Mouse (Mus musculus) MEL (cell line): Measurements from ENCODE around the gene Olfr1023. TPM values are rescaled to one million over a fixed set of nuclear protein-coding genes. Genes with fewer than 3 reads are reported as not detected.

ENCODE experiments used
- DNase-seq: peaks from one replicate; pipeline ENCODE4 v3.0.0; 2011; ENCODE audit warnings: low read depth, low spot score
- H3K27ac ChIP-seq: 2 replicates; pipeline ENCODE4 v1.5.1; 2012; ENCODE audit warnings: low read depth, mild to moderate bottlenecking, control low read depth, low read length, moderate library complexity; ENCODE audit not compliant: control insufficient read depth
- H3K27me3 ChIP-seq, 2 experiments: fragments of 150-350 bp in 1 of 2; sonication (generic) in 1 of 2; 2 replicates each; pipeline ENCODE4 v1.6.1; 2012; ENCODE audit warnings: low read length in 2 of 2, mild to moderate bottlenecking in 2 of 2, improper control_type of control experiment in 1 of 2, moderate library complexity in 1 of 2; ENCODE audit not compliant: insufficient read depth in 2 of 2, control insufficient read depth in 1 of 2
- H3K36me3 ChIP-seq, 2 experiments: 2 replicates each; pipeline ENCODE4 v1.6.1; 2012 to 2014; ENCODE audit warnings: low read length in 2 of 2, improper control_type of control experiment in 1 of 2, inconsistent platforms in 1 of 2, mild to moderate bottlenecking in 1 of 2; ENCODE audit not compliant: insufficient read depth in 2 of 2, control insufficient read depth in 1 of 2
- H3K4me1 ChIP-seq, 2 experiments: fragments of 150-350 bp in 1 of 2; sonication (generic) in 1 of 2; 2 replicates each; pipeline ENCODE4 v1.6.1; 2012; ENCODE audit warnings: low read length in 2 of 2, improper control_type of control experiment in 1 of 2, mild to moderate bottlenecking in 1 of 2; ENCODE audit not compliant: insufficient read depth in 2 of 2, control insufficient read depth in 1 of 2
- H3K4me3 ChIP-seq, 2 experiments: fragments of 150-350 bp in 1 of 2; sonication (generic) in 1 of 2; 2 replicates each; pipeline ENCODE4 v1.5.1; 2012; ENCODE audit warnings: low read depth in 2 of 2, low read length in 2 of 2, mild to moderate bottlenecking in 2 of 2, moderate library complexity in 2 of 2, control low read depth in 1 of 2, improper control_type of control experiment in 1 of 2; ENCODE audit not compliant: control insufficient read depth in 1 of 2, insufficient read depth in 1 of 2
- H3K79me2 ChIP-seq: 2 replicates; pipeline ENCODE4 v1.6.1; 2012; ENCODE audit warnings: mild to moderate bottlenecking, low read length, moderate library complexity; ENCODE audit not compliant: control insufficient read depth, poor library complexity, insufficient read depth
- H3K9ac ChIP-seq: 2 replicates; pipeline ENCODE4 v1.6.1; 2012; ENCODE audit warnings: low read depth, mild to moderate bottlenecking, control low read depth, low read length, moderate library complexity; ENCODE audit not compliant: control insufficient read depth, poor library complexity, severe bottlenecking
- H3K9me3 ChIP-seq: fragments of 150-350 bp; sonication (generic); replicated peaks from 2 replicates; pipeline ENCODE4 v1.6.1; 2012; ENCODE audit warnings: mild to moderate bottlenecking, low read length, improper control_type of control experiment, moderate library complexity; ENCODE audit not compliant: insufficient read depth
- BHLHE40 ChIP-seq: IDR thresholded peaks from 2 replicates; pipeline ENCODE4 v1.6.1; 2012; ENCODE audit warnings: low read depth, mild to moderate bottlenecking, inconsistent platforms, low read length, improper control_type of control experiment, borderline replicate concordance
- E2F4 ChIP-seq: IDR thresholded peaks from 2 replicates; pipeline ENCODE4 v1.6.1; 2011; ENCODE audit warnings: low read depth, low read length, improper control_type of control experiment, borderline replicate concordance
- ELF1 ChIP-seq: IDR thresholded peaks from 2 replicates; pipeline ENCODE4 v1.6.1; 2014; ENCODE audit warnings: low read depth, mild to moderate bottlenecking, inconsistent platforms, low read length, improper control_type of control experiment, moderate library complexity
- EP300 ChIP-seq, 2 experiments: IDR thresholded peaks; 2 replicates each; pipeline ENCODE4 v1.6.1; 2011; ENCODE audit warnings: improper control_type of control experiment in 2 of 2, low read length in 2 of 2, low read depth in 1 of 2, mild to moderate bottlenecking in 1 of 2
- JUND ChIP-seq: IDR thresholded peaks from 2 replicates; pipeline ENCODE4 v1.6.1; 2011; ENCODE audit warnings: low read depth, mild to moderate bottlenecking, improper control_type of control experiment, low read length
- MAFK ChIP-seq: IDR thresholded peaks from 2 replicates; pipeline ENCODE4 v1.6.1; 2011; ENCODE audit warnings: low read depth, mild to moderate bottlenecking, low read length, improper control_type of control experiment, borderline replicate concordance
- MAX ChIP-seq: IDR thresholded peaks from 2 replicates; pipeline ENCODE4 v1.6.1; 2011; ENCODE audit warnings: low read length, improper control_type of control experiment
- MYC ChIP-seq: IDR thresholded peaks from 2 replicates; pipeline ENCODE4 v1.6.1; 2011; ENCODE audit warnings: low read depth, mild to moderate bottlenecking, low read length, improper control_type of control experiment, moderate library complexity
- NRF1 ChIP-seq: IDR thresholded peaks from 2 replicates; pipeline ENCODE4 v1.6.1; 2014; ENCODE audit warnings: low read depth, mild to moderate bottlenecking, inconsistent platforms, low read length, improper control_type of control experiment, moderate library complexity; ENCODE audit not compliant: poor library complexity, insufficient read depth, severe bottlenecking
- POLR2AphosphoS2 ChIP-seq: IDR thresholded peaks from 2 replicates; pipeline ENCODE4 v1.6.1; 2011; ENCODE audit warnings: low read length, improper control_type of control experiment
- POLR2AphosphoS5 ChIP-seq: IDR thresholded peaks from 2 replicates; pipeline ENCODE4 v1.6.1; 2012; ENCODE audit warnings: low read depth, borderline replicate concordance, mild to moderate bottlenecking, inconsistent platforms, low read length, moderate library complexity, mixed read lengths
- RAD21 ChIP-seq: IDR thresholded peaks from 2 replicates; pipeline ENCODE4 v1.6.1; 2011; ENCODE audit warnings: mild to moderate bottlenecking, low read depth, low read length, improper control_type of control experiment
- RCOR1 ChIP-seq: IDR thresholded peaks from 2 replicates; pipeline ENCODE4 v1.6.1; 2012; ENCODE audit warnings: low read depth, mild to moderate bottlenecking, inconsistent platforms, low read length, improper control_type of control experiment
- SIN3A ChIP-seq: IDR thresholded peaks from 2 replicates; pipeline ENCODE4 v1.6.1; 2012; ENCODE audit warnings: low read length, improper control_type of control experiment, inconsistent platforms
- TCF12 ChIP-seq: IDR thresholded peaks from 2 replicates; pipeline ENCODE4 v1.6.1; 2014; ENCODE audit warnings: low read depth, mild to moderate bottlenecking, inconsistent platforms, low read length, improper control_type of control experiment, moderate library complexity
- UBTF ChIP-seq: IDR thresholded peaks from 2 replicates; pipeline ENCODE4 v1.6.1; 2012; ENCODE audit warnings: low read depth, mild to moderate bottlenecking, inconsistent platforms, low read length, improper control_type of control experiment, moderate library complexity, borderline replicate concordance; ENCODE audit not compliant: insufficient read depth
- USF1 ChIP-seq: IDR thresholded peaks from 2 replicates; pipeline ENCODE4 v1.6.1; 2014; ENCODE audit warnings: low read depth, mild to moderate bottlenecking, inconsistent platforms, low read length, improper control_type of control experiment, moderate library complexity
- ZC3H11A ChIP-seq: IDR thresholded peaks from 2 replicates; pipeline ENCODE4 v1.6.1; 2012; ENCODE audit warnings: low read depth, mild to moderate bottlenecking, inconsistent platforms, low read length, improper control_type of control experiment
- ZKSCAN1 ChIP-seq: IDR thresholded peaks from 2 replicates; pipeline ENCODE4 v1.6.1; 2012; ENCODE audit warnings: low read depth, mild to moderate bottlenecking, inconsistent platforms, low read length, improper control_type of control experiment, moderate library complexity
- ZMIZ1 ChIP-seq: IDR thresholded peaks from 2 replicates; pipeline ENCODE4 v1.6.1; 2012; ENCODE audit warnings: low read depth, mild to moderate bottlenecking, inconsistent platforms, low read length, improper control_type of control experiment, moderate library complexity
- polyA plus RNA-seq, 2 experiments: library from polyadenylated mRNA; stranded (reverse) in 1 of 2; unstranded in 1 of 2; fragments of >175 nt in 1 of 2; fragments of >200 nt in 1 of 2; gene quantifications; 2 replicates each; pipeline versions ENCODE4 v1.2.1 to v1.2.4; 2012; ENCODE audit warnings: low replicate concordance in 2 of 2, low read depth in 1 of 2; ENCODE audit not compliant: insufficient read length in 2 of 2, insufficient read depth in 1 of 2, missing spikeins in 1 of 2
- total RNA-seq: library from RNA; depleted of rRNA; stranded (reverse); fragments of 300-350 nt; gene quantifications from 2 replicates; pipeline ENCODE4 v1.2.3, GENCODE M21; 2012; rRNA removed

Gene Olfr1023
- total RNA-seq (not detected in 2 replicates), polyA plus RNA-seq (not detected)

GRCm38 (mm10) chr2:85885340-85885739 is at the start of gene Olfr1023:
Olfr1023 (plus strand) TSS chr2:85885640.
- no peaks in the 10 kb centered on the region for H3K79me2 ChIP-seq
- no peaks in the 10 kb centered on the region for H3K27me3 ChIP-seq
- no peaks in the 10 kb centered on the region for H3K36me3 ChIP-seq
- no peaks in the 10 kb centered on the region for H3K9me3 ChIP-seq
- no peak within 1 kb of the TSS for H3K4me3 ChIP-seq
- H3K27ac ChIP-seq, result no peak within 1 kb of the TSS
- H3K4me1 ChIP-seq, result no peaks in the 10 kb centered on the region
- H3K9ac ChIP-seq, result no peak within 1 kb of the TSS
- DNase-seq, result no peak
- no peak for TF ChIP-seq ZKSCAN1
- no peak for TF ChIP-seq USF1
- no peak for TF ChIP-seq MYC
- no peak for TF ChIP-seq RAD21
- no peak for TF ChIP-seq POLR2AphosphoS5
- no peak for TF ChIP-seq EP300 (IDR thresholded peaks at IDR 0.05; ENCODE audit: low read depth in 1 of 2, low read length in 2 of 2)
- TF ChIP-seq POLR2AphosphoS2, result no peak
- TF ChIP-seq SIN3A, result no peak
- TF ChIP-seq E2F4, result no peak
- no peak for TF ChIP-seq ZMIZ1
- TF ChIP-seq MAX, result no peak
- no peak for TF ChIP-seq ZC3H11A
- no peak for TF ChIP-seq NRF1
- TF ChIP-seq UBTF, result no peak

GRCm38 (mm10) chr2:85845383-85845782 is 40.1 kb upstream of the Olfr1023 start, which contains the start of gene Olfr1019:
Olfr1019 (minus strand) TSS chr2:85845483.
- Histone ChIP-seq H3K4me3 (no peak within 1 kb of the TSS), H3K9ac (no peak within 1 kb of the TSS), H3K4me1 (no peaks in the 10 kb centered on the region), H3K79me2 (no peaks in the 10 kb centered on the region), H3K27ac (no peak within 1 kb of the TSS), H3K27me3 (no peaks in the 10 kb centered on the region), H3K9me3 (no peaks in the 10 kb centered on the region), H3K36me3 (no peaks in the 10 kb centered on the region)
- no peak for DNase-seq
- no peak for TF ChIP-seq MAFK
- TF ChIP-seq ELF1, result no peak
- TF ChIP-seq BHLHE40, result no peak
- no peak for TF ChIP-seq JUND
- no peak for TF ChIP-seq ZKSCAN1
- TF ChIP-seq E2F4, result no peak
- no peak for TF ChIP-seq TCF12
- no peak for TF ChIP-seq RCOR1
